Mouse (Mus musculus) intestine, postnatal 0 days (tissue): ENCODE measurements around the gene Slc7a7. TPM values are rescaled to one million over a fixed set of nuclear protein-coding genes. Genes with fewer than 3 reads are reported as not detected.

Experiments used
- ATAC-seq: fragments of 200-750 bp; cut with Nextera tagmentation; 2 replicates; pipeline ENCODE4 v1.8.0; 2017; ENCODE audit warnings: mild to moderate bottlenecking, moderate TSS enrichment, moderate library complexity
- H3K27ac ChIP-seq: fragments of 300-500 bp; sonication (generic); 2 replicates; pipeline ENCODE4 v1.5.1; 2014; ENCODE audit warnings: mild to moderate bottlenecking, low read depth, low read length, moderate library complexity
- H3K27me3 ChIP-seq: fragments of 300-500 bp; sonication (generic); replicated peaks from 2 replicates; pipeline ENCODE4 v1.6.1; 2014; ENCODE audit warnings: low read length, mixed read lengths; ENCODE audit not compliant: control insufficient read depth, insufficient read depth
- H3K36me3 ChIP-seq: fragments of 300-500 bp; sonication (generic); 2 replicates; pipeline ENCODE4 v1.6.1; 2014; ENCODE audit warnings: mild to moderate bottlenecking, moderate library complexity; ENCODE audit not compliant: control insufficient read depth, insufficient read depth
- H3K4me1 ChIP-seq: fragments of 300-500 bp; sonication (generic); replicated peaks from 2 replicates; pipeline ENCODE4 v1.6.1; 2014; ENCODE audit warnings: antibody characterized with exemption, low read length, mixed read lengths; ENCODE audit not compliant: control insufficient read depth, insufficient read depth
- H3K4me2 ChIP-seq: fragments of 300-500 bp; sonication (generic); replicated peaks from 2 replicates; pipeline ENCODE4 v1.6.1; 2014; ENCODE audit warnings: low read depth, mild to moderate bottlenecking, moderate library complexity
- H3K4me3 ChIP-seq: fragments of 300-500 bp; sonication (generic); 2 replicates; pipeline ENCODE4 v1.5.1; 2014; ENCODE audit warnings: low read depth, low read length
- H3K9ac ChIP-seq: fragments of 300-500 bp; sonication (generic); 2 replicates; pipeline ENCODE4 v1.6.1; 2014; ENCODE audit warnings: mild to moderate bottlenecking, low read depth, low read length
- H3K9me3 ChIP-seq: fragments of 300-500 bp; sonication (generic); 2 replicates; pipeline ENCODE4 v1.6.1; 2016; ENCODE audit warnings: mixed run types; ENCODE audit not compliant: control insufficient read depth
- CTCF ChIP-seq: sonication (generic); IDR thresholded peaks from 2 replicates; pipeline ENCODE4 v1.5.1; 2016; ENCODE audit warnings: low read depth, mild to moderate bottlenecking, control low read depth, antibody characterized with exemption, moderate library complexity
- WGBS: fragments of 180-500 bp; shearing (Covaris S2); extraction: QIAGEN DNeasy Blood & Tissue Kit; methylation state at CpG from one replicate; pipeline ENCODE4 v1.1.7; 2014; 5-methylcytosine and 5-hydroxymethylcytosine counted together
- polyA plus RNA-seq: library from polyadenylated mRNA; unstranded; fragments of >200 nt; fragmentation: Nextera tagmentation; extraction: Ambion mirVana; gene quantifications from 2 replicates; pipeline ENCODE4 v1.2.1, GENCODE M21; 2015

The Slc7a7 gene
- polyA plus RNA-seq, 1 experiment from 2014 or later, result 188 TPM

- no peaks in the 10 kb centered on the region for H3K9me3 ChIP-seq
- no peak for TF ChIP-seq CTCF
- 71% methylated on average over 5 of the region's 5 CpGs for WGBS
- H3K27ac ChIP-seq, result no peak overlapping the region
- H3K4me2 ChIP-seq, result no peak overlapping the region
- H3K9ac ChIP-seq, result no peak overlapping the region
- no peaks in the 10 kb centered on the region for H3K4me1 ChIP-seq
- no peak for ATAC-seq
- H3K4me3 ChIP-seq, result no peak overlapping the region
- no peaks in the 10 kb centered on the region for H3K36me3 ChIP-seq
- no peaks in the 10 kb centered on the region for H3K27me3 ChIP-seq
Measured at GRCm38 (mm10) chr14:54324486-54324885, 93.1 kb downstream of the Slc7a7 start.

GRCm38 (mm10) chr14:54321556-54322376 is 95.8 kb downstream of the Slc7a7 start:
- WGBS, result 72% methylated on average over 18 of the region's 18 CpGs
- Histone ChIP-seq H3K4me3 (no peak overlapping the region), H3K9me3 (no peaks in the 10 kb centered on the region), H3K27ac (no peak overlapping the region), H3K4me2 (no peak overlapping the region), H3K36me3 (no peaks in the 10 kb centered on the region), H3K27me3 (no peaks in the 10 kb centered on the region), H3K4me1 (no peaks in the 10 kb centered on the region), H3K9ac (no peak overlapping the region)
- ATAC-seq, result no peak
- no peak for TF ChIP-seq CTCF

Other genes starting within 250 kb of the Slc7a7 start
- gene Dad1, start 163.7 kb downstream of the Slc7a7 start, polyA plus RNA-seq, result 484 and 492 TPM in 2 replicates
- 38.3 and 38.4 TPM in 2 replicates for gene Abhd4, start 163.6 kb downstream of the Slc7a7 start, polyA plus RNA-seq
- gene Olfr49, start 132.8 kb downstream of the Slc7a7 start, polyA plus RNA-seq, result 0.14 TPM in 1 of 2 replicates, not detected in the other
- 35.5 and 36.4 TPM in 2 replicates for gene Oxa1l, start 56.9 kb downstream of the Slc7a7 start, polyA plus RNA-seq
- 300 and 317 TPM in 2 replicates for gene Mrpl52, start 9.1 kb upstream of the Slc7a7 start, polyA plus RNA-seq
- 49.4 and 53.7 TPM in 2 replicates for gene Mmp14, start 13.8 kb upstream of the Slc7a7 start, polyA plus RNA-seq
- 105 and 108 TPM in 2 replicates for gene Lrp10, start 46.4 kb upstream of the Slc7a7 start, polyA plus RNA-seq
- 0.78 and 0.89 TPM in 2 replicates for gene Rem2, start 58.3 kb upstream of the Slc7a7 start, polyA plus RNA-seq
- gene Prmt5, start 99.7 kb upstream of the Slc7a7 start, polyA plus RNA-seq, result 18.1 and 20.9 TPM in 2 replicates
- 28.2 and 29.4 TPM in 2 replicates for gene Haus4, start 136.8 kb upstream of the Slc7a7 start, polyA plus RNA-seq
- gene Ajuba, start 159.8 kb upstream of the Slc7a7 start, polyA plus RNA-seq, result 13.1 and 15.1 TPM in 2 replicates
- 2.9 and 3.1 TPM in 2 replicates for gene 4931414P19Rik, start 188.2 kb upstream of the Slc7a7 start, polyA plus RNA-seq
- gene Psmb5, start 200.2 kb upstream of the Slc7a7 start, polyA plus RNA-seq, result 246 and 274 TPM in 2 replicates
- gene Psmb11, start 203.7 kb upstream of the Slc7a7 start, polyA plus RNA-seq, result not detected in 2 replicates
- gene Gm17606, start 223.2 kb upstream of the Slc7a7 start, polyA plus RNA-seq, result not detected in 2 replicates
- gene Cdh24, start 223.6 kb upstream of the Slc7a7 start, polyA plus RNA-seq, result 0.47 and 0.63 TPM in 2 replicates